Mouse (Mus musculus): ENCODE measurements around the gene Fam71a.

GRCm38 (mm10) chr1:191114868-191115267, 49.7 kb downstream of the Fam71a start:
- TF ChIP-seq TAL1 (IDR thresholded peaks at IDR 0.05; ENCODE audit: low read length) (no peak), GATA1 (IDR thresholded peaks at IDR 0.05; ENCODE audit: low read length) (no peak)
